Mouse (Mus musculus) E14TG2a.4 (cell line): ENCODE measurements around the gene Rtn2.

Experiments used
- H3K27me3 ChIP-seq: 2 replicates; pipeline ENCODE4 v1.6.1; 2014; ENCODE audit warnings: low read length, control low read depth; ENCODE audit not compliant: insufficient read depth
- H3K36me3 ChIP-seq: 2 replicates; pipeline ENCODE4 v1.6.1; 2014; ENCODE audit warnings: low read length, control low read depth; ENCODE audit not compliant: insufficient read depth
- H3K4me1 ChIP-seq: replicated peaks from 2 replicates; pipeline ENCODE4 v1.6.1; 2014; ENCODE audit warnings: low read depth, low read length, control low read depth
- H3K4me3 ChIP-seq: replicated peaks from 2 replicates; pipeline ENCODE4 v1.5.1; 2014; ENCODE audit warnings: mild to moderate bottlenecking, low read length
- H3K9me3 ChIP-seq: 2 replicates; pipeline ENCODE4 v1.6.1; 2014; ENCODE audit warnings: low read length, control low read depth
- CTCF ChIP-seq: conservative IDR thresholded peaks from 2 replicates; pipeline ENCODE4 v1.5.1; 2014; ENCODE audit warnings: low read length
- NANOG ChIP-seq: IDR thresholded peaks from 2 replicates; pipeline ENCODE4 v1.6.1; 2014; ENCODE audit warnings: borderline replicate concordance, low read length, mixed read lengths
- POU5F1 ChIP-seq: IDR thresholded peaks from 2 replicates; pipeline ENCODE4 v1.6.1; 2014; ENCODE audit warnings: low read length, borderline replicate concordance

Rtn2 gene

GRCm38 (mm10) chr7:19318201-19318600, 35.8 kb downstream of the Rtn2 start:
- TF ChIP-seq POU5F1 (no peak), CTCF (no peak), NANOG (no peak)
- Histone ChIP-seq H3K9me3 (no peaks in the 10 kb centered on the region), H3K4me1 (peaks cover 11% of the 10 kb centered on the region), H3K4me3 (no peak overlapping the region), H3K36me3 (no peaks in the 10 kb centered on the region), H3K27me3 (peaks cover 58% of the 10 kb centered on the region)

GRCm38 (mm10) chr7:19318676-19319075, 36.3 kb downstream of the Rtn2 start:
- peaks cover 54% of the 10 kb centered on the region for H3K27me3 ChIP-seq
- TF ChIP-seq NANOG (no peak), POU5F1 (no peak), CTCF (no peak)
- H3K36me3 ChIP-seq = no peaks in the 10 kb centered on the region
- no peaks in the 10 kb centered on the region for H3K9me3 ChIP-seq
- peaks cover 11% of the 10 kb centered on the region for H3K4me1 ChIP-seq
- no peak overlapping the region for H3K4me3 ChIP-seq

DNA sequence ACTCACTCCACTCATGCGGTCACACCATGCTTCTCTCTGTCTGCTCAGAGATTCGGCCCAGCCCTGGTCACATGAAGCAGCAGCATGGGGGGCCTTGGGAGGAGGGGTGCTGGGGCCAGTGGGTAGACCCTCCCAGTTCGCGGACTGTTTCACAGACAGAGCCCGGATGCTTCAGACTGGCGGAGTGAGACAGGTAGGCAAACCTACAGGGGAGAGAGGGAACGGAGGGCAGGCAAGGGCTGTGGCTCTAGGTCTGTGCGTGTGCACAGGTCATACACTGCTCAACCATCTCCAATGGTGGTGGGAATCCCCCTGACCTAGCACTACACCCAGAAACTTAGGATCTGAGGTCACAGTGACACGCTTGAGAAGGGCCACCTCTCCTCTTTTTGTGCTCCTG, 37.0 kb downstream of the Rtn2 start:
- Histone ChIP-seq H3K4me1 (peaks cover 14% of the 10 kb centered on the region), H3K4me3 (peak overlapping the region; percentile 78), H3K9me3 (no peaks in the 10 kb centered on the region), H3K36me3 (no peaks in the 10 kb centered on the region), H3K27me3 (peaks cover 47% of the 10 kb centered on the region)
- TF ChIP-seq POU5F1 = no peak
- TF ChIP-seq CTCF = no peak
- TF ChIP-seq NANOG = no peak

GRCm38 (mm10) chr7:19319906-19320305, 37.5 kb downstream of the Rtn2 start:
- peak overlapping the region; percentile 78 for H3K4me3 ChIP-seq
- H3K36me3 ChIP-seq = no peaks in the 10 kb centered on the region
- H3K27me3 ChIP-seq = peaks cover 47% of the 10 kb centered on the region
- TF ChIP-seq CTCF (no peak), POU5F1 (no peak), NANOG (no peak)
- H3K4me1 ChIP-seq = peaks cover 15% of the 10 kb centered on the region
- H3K9me3 ChIP-seq = no peaks in the 10 kb centered on the region

GRCm38 (mm10) chr7:19320637-19321036, 38.2 kb downstream of the Rtn2 start:
- Histone ChIP-seq H3K36me3 (no peaks in the 10 kb centered on the region), H3K9me3 (no peaks in the 10 kb centered on the region), H3K27me3 (peaks cover 45% of the 10 kb centered on the region), H3K4me3 (no peak overlapping the region), H3K4me1 (peaks cover 19% of the 10 kb centered on the region)
- TF ChIP-seq CTCF = no peak

DNA sequence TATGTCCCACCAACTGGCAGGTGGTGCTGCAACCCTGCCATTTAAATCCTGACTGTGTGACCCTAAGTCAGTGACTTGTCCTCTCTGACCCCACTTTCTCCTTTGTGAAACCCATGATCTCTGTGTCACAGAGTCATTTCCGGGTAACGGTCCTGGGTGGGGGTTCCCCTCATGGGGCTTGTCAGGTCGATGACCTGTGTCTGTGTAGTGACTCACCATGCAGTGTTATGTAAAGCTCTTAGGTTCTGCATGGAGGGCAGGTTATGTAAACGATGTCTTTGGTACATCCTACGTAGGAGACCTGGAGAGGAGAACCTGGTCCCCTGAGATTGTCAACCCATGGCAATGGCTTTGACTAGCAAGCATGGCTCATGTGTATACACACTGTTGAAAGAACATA, 39.0 kb downstream of the Rtn2 start:
- H3K4me3 ChIP-seq = no peak overlapping the region
- peaks cover 25% of the 10 kb centered on the region for H3K4me1 ChIP-seq
- H3K36me3 ChIP-seq = no peaks in the 10 kb centered on the region
- peaks cover 42% of the 10 kb centered on the region for H3K27me3 ChIP-seq
- no peak for TF ChIP-seq CTCF
- no peak for TF ChIP-seq POU5F1
- TF ChIP-seq NANOG = no peak
- H3K9me3 ChIP-seq = no peaks in the 10 kb centered on the region

DNA sequence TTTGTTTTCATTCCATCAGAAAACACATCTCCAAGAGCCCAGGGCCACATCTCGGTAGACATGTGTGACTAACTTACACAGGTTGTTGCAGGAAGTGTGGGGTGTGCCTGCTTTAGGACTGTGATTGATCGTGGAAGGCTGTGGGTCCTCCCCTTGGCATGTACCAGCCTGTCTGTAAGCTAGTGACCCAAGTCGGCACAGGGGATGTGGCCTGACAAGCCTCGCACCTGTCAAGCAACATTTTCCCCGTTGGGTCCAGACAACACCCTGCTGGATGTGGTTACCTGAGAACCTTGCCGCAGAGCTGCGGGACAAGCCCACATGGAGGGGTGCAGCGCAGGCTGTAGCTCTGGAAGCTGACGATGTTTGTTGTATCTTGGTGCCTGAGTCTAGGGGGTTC, 40.1 kb downstream of the Rtn2 start:
- TF ChIP-seq NANOG (no peak), POU5F1 (no peak), CTCF (no peak)
- Histone ChIP-seq H3K4me3 (no peak overlapping the region), H3K9me3 (no peaks in the 10 kb centered on the region), H3K27me3 (peaks cover 38% of the 10 kb centered on the region), H3K4me1 (peaks cover 35% of the 10 kb centered on the region), H3K36me3 (no peaks in the 10 kb centered on the region)

DNA sequence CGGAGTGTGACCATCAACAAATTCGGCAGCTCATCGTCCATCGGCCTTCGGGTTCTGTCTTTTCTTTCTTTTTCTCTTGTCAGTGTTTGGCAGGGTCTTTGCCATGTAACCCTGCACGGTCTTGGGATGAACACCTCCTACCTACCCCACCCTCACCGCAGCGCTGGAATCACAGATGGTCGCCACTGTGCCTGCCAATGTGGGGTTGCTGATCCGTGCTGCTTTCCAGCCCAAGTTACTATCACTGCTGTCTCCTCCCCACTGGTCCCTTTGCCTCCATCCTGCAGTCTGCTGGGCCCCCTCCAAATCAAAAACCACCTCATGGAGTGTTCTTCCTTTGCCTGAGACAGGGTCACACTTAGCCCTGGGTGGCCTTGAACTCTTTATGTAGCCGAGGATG, 41.8 kb downstream of the Rtn2 start:
- Histone ChIP-seq H3K27me3 (peaks cover 32% of the 10 kb centered on the region), H3K4me1 (peaks cover 40% of the 10 kb centered on the region), H3K4me3 (no peak overlapping the region), H3K36me3 (no peaks in the 10 kb centered on the region), H3K9me3 (no peaks in the 10 kb centered on the region)
- TF ChIP-seq CTCF (no peak), POU5F1 (no peak), NANOG (no peak)
